Mouse (Mus musculus): ENCODE data around the gene Fam151b.

GRCm38 (mm10) chr13:92490817-92491216 is 7.0 kb upstream of the Fam151b start:
- TF ChIP-seq CTCF (IDR thresholded peaks at IDR 0.05; ENCODE audit: low read depth, low read length) (no peak), GATA2 (IDR thresholded peaks at IDR 0.05; ENCODE audit: borderline replicate concordance, low read depth, low read length) (no peak), TAL1 (conservative IDR thresholded peaks at IDR 0.05; ENCODE audit: low read depth, low read length) (no peak), GATA1 (IDR thresholded peaks at IDR 0.05; ENCODE audit: borderline replicate concordance, low read length) (no peak), POLR2AphosphoS5 (IDR thresholded peaks at IDR 0.05; ENCODE audit: insufficient replicate concordance, low read depth, low read length) (no peak)

Data from G1E (cell line).